Mouse (Mus musculus): ENCODE data around the gene 1110008L16Rik.
A peak's percentile ranks its signal among the peaks of the same experiment; 100 is the strongest.

1110008L16Rik gene

GRCm38 (mm10) chr12:55396536-55396935 lies 97.2 kb downstream of the 1110008L16Rik start:
- DNase-seq = no peak

DNA sequence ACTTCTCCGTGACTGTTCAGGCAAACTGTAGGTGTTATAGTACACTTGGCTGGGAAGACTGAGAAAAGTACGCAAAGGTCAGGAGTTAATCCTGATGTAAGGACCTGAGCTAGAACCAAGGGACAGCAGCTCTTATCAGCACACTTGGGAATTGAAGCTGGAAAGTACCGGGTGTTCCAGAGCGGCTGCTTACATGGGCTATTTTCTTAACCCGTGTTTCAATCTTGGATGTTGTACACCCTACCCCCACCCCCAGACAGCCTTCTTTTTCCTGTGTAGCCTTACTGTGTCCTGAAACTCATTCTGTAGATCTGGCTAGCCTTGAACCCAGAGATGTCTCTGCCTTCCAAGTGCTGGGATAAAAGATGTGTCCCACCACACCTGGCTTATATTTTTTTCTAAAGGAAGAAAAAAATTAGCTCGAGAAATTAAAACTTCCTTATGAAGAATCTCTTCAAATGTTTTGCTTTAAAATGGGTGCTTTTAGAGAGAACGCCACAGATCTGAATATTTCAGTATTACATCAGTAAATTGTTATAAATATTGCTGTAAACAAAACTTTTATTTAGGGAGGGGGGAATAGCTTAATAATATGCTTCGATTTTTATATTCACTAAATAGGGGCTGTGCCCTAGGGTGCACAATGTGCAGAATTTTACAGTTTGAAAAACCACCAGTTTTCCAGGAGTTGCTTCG lies 98.3 kb downstream of the 1110008L16Rik start:
- peak in 1 of 2 experiments; percentile 52 for DNase-seq

- DNase-seq = peak; percentile 91 to 97
Observed at GRCm38 (mm10) chr12:55398240-55399127, 99.1 kb downstream of the 1110008L16Rik start.

DNA sequence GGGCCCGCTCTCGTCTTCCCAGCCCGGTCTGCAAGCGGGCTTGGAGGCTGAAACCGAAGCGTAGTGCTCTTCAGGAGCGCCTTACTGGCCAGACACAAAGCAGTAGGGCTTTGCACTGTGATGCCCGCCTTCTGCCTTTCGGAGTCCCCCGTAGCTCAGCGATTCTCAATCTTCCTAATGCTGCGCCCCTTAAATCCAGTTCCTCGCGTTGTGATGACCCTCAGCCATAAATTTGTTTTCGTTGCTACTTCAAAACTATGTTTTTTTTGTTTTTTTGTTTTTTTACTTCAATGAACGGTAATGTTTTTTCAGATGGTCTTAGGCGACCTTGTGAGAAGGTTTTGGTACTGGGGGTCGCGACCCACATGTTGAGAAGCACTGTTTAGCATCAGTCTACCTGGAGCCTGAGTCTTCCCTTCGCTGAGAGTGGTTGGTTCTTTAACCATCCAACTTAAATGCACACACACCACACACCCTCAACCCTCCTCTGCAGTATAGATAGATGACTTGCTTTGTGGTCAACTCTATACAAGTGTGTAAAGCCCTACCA lies 99.8 kb downstream of the 1110008L16Rik start:
- no peak for DNase-seq

- DNase-seq = no peak
Observed at GRCm38 (mm10) chr12:55407888-55408287, 108.5 kb downstream of the 1110008L16Rik start.

DNA sequence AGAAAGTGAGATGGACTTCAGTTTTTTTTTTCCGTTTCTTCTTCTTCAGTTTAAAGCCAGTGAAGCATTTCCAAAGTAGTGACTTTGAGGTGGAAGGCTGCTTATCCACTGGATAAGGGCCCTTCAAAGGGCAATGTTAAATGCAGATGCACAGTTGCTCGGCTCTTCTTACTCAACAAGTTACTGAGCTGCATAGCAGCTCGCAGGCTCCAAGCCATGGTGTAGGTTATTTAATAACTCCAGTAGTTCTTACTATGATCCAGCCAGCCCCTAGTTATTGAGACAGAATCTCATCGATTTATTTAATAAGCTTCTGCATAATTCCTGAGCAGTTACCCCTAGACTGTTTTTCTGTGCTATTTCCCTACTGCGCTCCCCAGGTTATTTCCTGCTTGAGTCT lies 115.9 kb downstream of the 1110008L16Rik start:
- peak in 1 of 2 experiments; percentile 51 for DNase-seq

DNA sequence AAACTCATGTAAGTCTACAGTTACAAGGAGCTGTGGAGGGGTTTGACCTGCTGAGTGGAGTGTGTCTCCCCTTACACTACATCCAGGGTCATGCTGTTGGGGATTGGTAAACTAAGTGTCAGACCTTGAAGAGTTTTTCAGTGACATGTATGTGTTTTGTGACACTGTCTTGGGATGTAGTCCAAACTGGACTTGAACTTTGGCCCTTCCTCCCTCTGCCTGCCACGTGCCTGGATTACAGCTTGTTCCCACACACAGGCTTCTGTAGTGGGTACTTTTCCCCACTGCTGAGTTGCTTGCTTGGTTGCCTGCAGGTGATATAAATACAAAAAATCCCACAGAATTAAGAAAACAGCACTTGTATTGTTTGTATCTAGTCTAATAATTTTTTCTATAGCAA lies 116.4 kb downstream of the 1110008L16Rik start:
- peak; percentile 75 to 85 for DNase-seq

DNA sequence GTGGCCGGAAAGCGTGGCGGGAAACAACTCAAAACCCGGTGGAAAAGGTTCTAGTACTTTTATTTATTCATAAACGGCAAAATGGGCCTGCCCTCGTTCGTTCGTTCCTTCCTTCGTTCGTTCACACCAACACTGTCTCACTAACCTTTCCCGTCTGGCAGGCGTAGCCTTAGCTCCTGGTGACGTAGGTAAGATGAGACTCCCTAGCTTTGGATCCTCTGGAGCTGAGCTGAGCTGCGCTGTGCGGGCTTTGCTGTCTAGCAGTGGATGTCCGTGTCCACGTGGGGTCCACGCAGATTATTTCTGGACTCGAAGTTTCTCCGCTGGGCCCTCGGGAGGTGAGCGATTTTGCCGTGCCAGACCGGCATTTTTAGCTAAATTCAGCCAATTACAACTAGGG lies 120.8 kb downstream of the 1110008L16Rik start:
- DNase-seq = no peak

GRCm38 (mm10) chr12:55422057-55422456 lies 122.7 kb downstream of the 1110008L16Rik start:
- DNase-seq = no peak

GRCm38 (mm10) chr12:55426300-55426699 lies 126.9 kb downstream of the 1110008L16Rik start:
- DNase-seq = no peak

GRCm38 (mm10) chr12:55429201-55429600 lies 129.8 kb downstream of the 1110008L16Rik start:
- DNase-seq = no peak

- DNase-seq = no peak
Observed at GRCm38 (mm10) chr12:55429956-55430355, 130.6 kb downstream of the 1110008L16Rik start.
